Mouse (Mus musculus): Measurements from ENCODE around the gene Gm20696. TPM values are rescaled to one million over a fixed set of nuclear protein-coding genes. Genes with fewer than 3 reads are reported as not detected.

Gm20696 gene
- total and polyA plus RNA-seq, 3 experiments: 0.59 TPM; not detected in 2

DNA sequence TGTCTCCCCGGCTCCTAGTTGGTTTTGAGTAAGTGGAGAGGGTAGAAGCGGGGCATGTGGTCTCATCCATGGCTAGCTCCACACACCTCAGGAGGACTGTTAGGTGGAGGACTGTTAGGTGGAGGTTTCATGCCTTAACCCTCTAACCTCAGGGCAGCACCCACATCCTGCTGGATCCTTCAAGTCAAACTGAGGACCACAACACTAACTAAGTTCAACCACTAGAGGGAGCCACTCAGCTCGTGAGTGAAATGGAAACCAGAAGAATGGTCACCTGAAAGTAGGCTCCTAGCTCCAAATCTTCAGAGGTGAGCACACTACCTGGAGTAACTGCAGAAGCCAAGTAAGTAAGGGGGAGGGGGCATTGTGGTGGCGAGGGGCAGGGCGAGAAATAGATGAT is 18.3 kb upstream of the Gm20696 start:
- Histone ChIP-seq H3K4me2 (ENCODE audit: insufficient read depth, low read depth, poor library complexity, severe bottlenecking) (no peak overlapping the region), H3K9me3 (replicated peaks; ENCODE audit: low read length) (peaks cover 3% of the 10 kb centered on the region), H3K4me1 (ENCODE audit: control insufficient read depth in 1 of 2, insufficient read depth in 2 of 2) (peaks cover 0 to 15% of the 10 kb centered on the region in 2 experiments; a peak in 2 of 4 replicates), H3K36me3 (replicated peaks in 1 of 2; ENCODE audit: control insufficient read depth in 1 of 2, insufficient read depth in 1 of 2, low read length in 1 of 2) (no peaks in the 10 kb centered on the region), H3K4me3 (replicated peaks in 1 of 3; ENCODE audit: low read depth in 2 of 3, low read length in 2 of 3, poor library complexity in 1 of 3) (no peak overlapping the region), H3K27me3 (replicated peaks) (no peaks in the 10 kb centered on the region), H3K79me2 (replicated peaks; ENCODE audit: control insufficient read depth, extremely low read depth, insufficient read depth, poor library complexity, severe bottlenecking) (no peaks in the 10 kb centered on the region), H3K27ac (ENCODE audit: insufficient read depth, low read depth) (no peak overlapping the region), H3K9ac (ENCODE audit: insufficient read depth, low read depth) (no peak overlapping the region)
- dilution Hi-C loops (cut with MboI; ENCODE audit: extremely low pct_ligation_motif_present, extremely low pct_unique_long_range_greater_than_20kb, low sequenced_read_pairs) (no loop called here), in situ Hi-C loops (cut with MboI; ENCODE audit: low pct_ligation_motif_present, low pct_unique_long_range_greater_than_20kb, low sequenced_read_pairs) (no loop called here)
- peak; percentile 73 for DNase-seq (ENCODE audit: extremely low read depth)
- TF ChIP-seq RAD21 (IDR thresholded peaks at IDR 0.05; ENCODE audit: low read depth, low read length) (peak; percentile 60), JUN (IDR thresholded peaks at IDR 0.05; ENCODE audit: insufficient read depth, low read depth, low read length) (no peak), IRF4 (IDR thresholded peaks at IDR 0.05; ENCODE audit: low read depth, low read length) (0 out of 2 replicates have a peak, but pooled peaks have one; percentile 39), BHLHE40 (IDR thresholded peaks at IDR 0.05; ENCODE audit: low read depth, low read length) (peak; percentile 54; the same call in 1 of the 2 replicates), JUND (conservative IDR thresholded peaks at IDR 0.05; ENCODE audit: low read depth, low read length) (0 out of 2 replicates have a peak, but pooled peaks have one; percentile 21), SMC3 (IDR thresholded peaks at IDR 0.05; ENCODE audit: low read depth, low read length) (peak; percentile 79), CTCF (conservative IDR thresholded peaks at IDR 0.05 in 1 of 2, IDR thresholded peaks at IDR 0.05 in 1 of 2; ENCODE audit: low read depth in 2 of 2, low read length in 2 of 2) (peak; percentile 76 to 86), ETS1 (conservative IDR thresholded peaks at IDR 0.05; ENCODE audit: low read depth, low read length) (no peak)

DNA sequence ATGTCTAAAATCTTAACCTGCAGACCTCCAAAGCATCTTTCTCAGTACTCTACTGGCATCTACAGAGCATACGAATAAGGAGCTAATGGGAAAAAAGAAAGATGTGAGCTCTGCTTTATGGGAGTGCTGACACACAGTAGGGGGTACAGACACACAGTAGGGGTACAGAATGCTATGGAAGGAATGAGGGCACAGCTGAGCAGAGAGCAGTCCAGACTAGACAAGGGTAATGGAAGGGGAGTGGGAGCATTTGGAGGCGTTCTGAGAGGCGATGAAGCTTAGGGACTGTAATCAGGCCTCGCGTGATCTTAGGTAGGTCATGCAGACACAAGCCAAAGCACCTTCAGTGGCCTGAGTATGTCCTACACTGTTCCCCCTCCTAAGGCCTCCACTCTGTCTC is 17.4 kb upstream of the Gm20696 start:
- no peaks in the 10 kb centered on the region for H3K79me2 ChIP-seq (replicated peaks; ENCODE audit: control insufficient read depth, extremely low read depth, insufficient read depth, poor library complexity, severe bottlenecking)
- peaks cover 0 to 15% of the 10 kb centered on the region in 2 experiments; a peak in 2 of 4 replicates for H3K4me1 ChIP-seq (ENCODE audit: control insufficient read depth in 1 of 2, insufficient read depth in 2 of 2)
- H3K4me3 ChIP-seq (replicated peaks in 1 of 3; ENCODE audit: low read depth in 2 of 3, low read length in 2 of 3, poor library complexity in 1 of 3): no peak overlapping the region
- H3K4me2 ChIP-seq (ENCODE audit: insufficient read depth, low read depth, poor library complexity, severe bottlenecking): no peak overlapping the region
- no peak overlapping the region for H3K9ac ChIP-seq (ENCODE audit: insufficient read depth, low read depth)
- TF ChIP-seq MAZ (IDR thresholded peaks at IDR 0.05; ENCODE audit: low read depth, low read length) (no peak), ZKSCAN1 (IDR thresholded peaks at IDR 0.05; ENCODE audit: borderline replicate concordance, low read depth, low read length) (peak; percentile 61; the same call in 1 of the 2 replicates), POLR2AphosphoS2 (IDR thresholded peaks at IDR 0.05; ENCODE audit: low read depth, low read length) (no peak)
- dilution Hi-C loops (cut with MboI; ENCODE audit: extremely low pct_ligation_motif_present, extremely low pct_unique_long_range_greater_than_20kb, low sequenced_read_pairs) (no loop called here), in situ Hi-C loops (cut with MboI; ENCODE audit: low pct_ligation_motif_present, low pct_unique_long_range_greater_than_20kb, low sequenced_read_pairs) (no loop called here)
- DNase-seq (ENCODE audit: extremely low read depth): no peak
- H3K36me3 ChIP-seq (replicated peaks in 1 of 2; ENCODE audit: control insufficient read depth in 1 of 2, insufficient read depth in 1 of 2, low read length in 1 of 2): no peaks in the 10 kb centered on the region
- H3K27me3 ChIP-seq (replicated peaks): no peaks in the 10 kb centered on the region
- no peak overlapping the region for H3K27ac ChIP-seq (ENCODE audit: insufficient read depth, low read depth)
- peaks cover 3% of the 10 kb centered on the region for H3K9me3 ChIP-seq (replicated peaks; ENCODE audit: low read length)

DNA sequence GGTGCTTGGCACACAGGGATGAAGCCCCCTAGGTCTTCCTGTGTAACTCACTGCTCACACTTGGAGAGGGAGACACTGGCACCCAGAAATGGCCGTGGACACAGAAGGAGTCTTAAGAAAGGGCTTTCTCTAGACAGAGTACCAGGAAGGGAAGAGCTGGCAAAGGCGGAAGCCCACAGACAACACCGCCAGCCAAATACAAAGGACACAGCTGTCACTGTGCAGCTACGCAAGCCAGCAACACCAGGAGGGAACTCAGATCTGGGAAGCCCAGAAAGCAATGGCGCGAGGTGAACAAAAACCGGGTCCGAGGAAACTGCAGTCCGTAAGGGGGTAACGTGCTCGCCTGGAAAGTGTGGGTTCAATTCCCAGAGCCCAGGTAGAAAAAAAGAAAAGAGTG is 11.5 kb upstream of the Gm20696 start:
- H3K27ac ChIP-seq (ENCODE audit: insufficient read depth, low read depth): no peak overlapping the region
- H3K36me3 ChIP-seq (replicated peaks in 1 of 2; ENCODE audit: control insufficient read depth in 1 of 2, insufficient read depth in 1 of 2, low read length in 1 of 2): no peaks in the 10 kb centered on the region
- TF ChIP-seq KAT2A (IDR thresholded peaks at IDR 0.05; ENCODE audit: insufficient replicate concordance, low read length): no peak
- TF ChIP-seq SIN3A (IDR thresholded peaks at IDR 0.05; ENCODE audit: low read length): no peak
- TF ChIP-seq UBTF (IDR thresholded peaks at IDR 0.05; ENCODE audit: low read depth, low read length): no peak
- TF ChIP-seq TBP (conservative IDR thresholded peaks at IDR 0.05; ENCODE audit: low read depth, low read length): no peak
- no peaks in the 10 kb centered on the region for H3K9me3 ChIP-seq (replicated peaks; ENCODE audit: low read length)
- no peaks in the 10 kb centered on the region for H3K27me3 ChIP-seq (replicated peaks)
- in situ Hi-C loops (cut with MboI; ENCODE audit: low pct_ligation_motif_present, low pct_unique_long_range_greater_than_20kb, low sequenced_read_pairs) (no loop called here), dilution Hi-C loops (cut with MboI; ENCODE audit: extremely low pct_ligation_motif_present, extremely low pct_unique_long_range_greater_than_20kb, low sequenced_read_pairs) (no loop called here)
- DNase-seq (ENCODE audit: extremely low read depth): no peak
- no peaks in the 10 kb centered on the region for H3K79me2 ChIP-seq (replicated peaks; ENCODE audit: control insufficient read depth, extremely low read depth, insufficient read depth, poor library complexity, severe bottlenecking)
- H3K4me2 ChIP-seq (ENCODE audit: insufficient read depth, low read depth, poor library complexity, severe bottlenecking): no peak overlapping the region
- H3K4me1 ChIP-seq (ENCODE audit: control insufficient read depth in 1 of 2, insufficient read depth in 2 of 2): peaks cover 0 to 10% of the 10 kb centered on the region in 2 experiments; a peak in 2 of 4 replicates
- H3K9ac ChIP-seq (ENCODE audit: insufficient read depth, low read depth): no peak overlapping the region
- no peak overlapping the region for H3K4me3 ChIP-seq (replicated peaks in 1 of 3; ENCODE audit: low read depth in 2 of 3, low read length in 2 of 3, poor library complexity in 1 of 3)
